Mouse (Mus musculus) erythroblast, embryonic 14.5 days (primary cell): Measurements from ENCODE around the gene Tm9sf3.

Experiments used
- GATA1 ChIP-seq: IDR thresholded peaks from 2 replicates; pipeline ENCODE4 v1.6.1; 2012; ENCODE audit warnings: low read length, inconsistent platforms, mixed read lengths
- TAL1 ChIP-seq: IDR thresholded peaks from 3 replicates; pipeline ENCODE4 v1.6.1; 2012; ENCODE audit warnings: low read length, inconsistent platforms, mixed read lengths

GRCm38 (mm10) chr19:41279724-41280244 is 16.0 kb upstream of the Tm9sf3 start:
- TF ChIP-seq GATA1 (no peak), TAL1 (no peak)
